Mouse (Mus musculus): ENCODE data around the gene Cntn4. TPM values are rescaled to one million over a fixed set of nuclear protein-coding genes. Genes with fewer than 3 reads are reported as not detected.

Cntn4 gene
- polyA plus RNA-seq, 1 experiment from 2014 or later: 0.13 TPM

DNA sequence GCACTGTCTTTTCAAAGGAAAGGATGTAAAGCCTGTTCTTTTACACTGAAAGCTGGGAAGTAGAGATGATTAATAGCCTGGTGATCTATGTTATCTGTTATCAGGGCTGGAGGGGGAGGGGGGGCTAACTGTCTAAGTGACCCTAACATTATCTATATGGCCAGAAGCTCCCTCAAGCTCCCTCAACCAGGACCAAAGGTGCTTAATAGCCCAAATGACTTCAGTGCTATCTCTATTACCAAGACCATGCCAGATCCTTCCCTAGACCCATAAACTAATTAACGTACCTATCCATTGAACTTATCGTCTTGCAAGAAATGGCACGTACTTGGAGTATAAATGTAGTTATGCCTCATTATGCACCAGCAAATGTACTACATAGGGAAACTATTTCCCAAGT is 588.0 kb downstream of the Cntn4 start:
- Histone ChIP-seq H3K4me1 (replicated peaks) (no peaks in the 10 kb centered on the region), H3K27me3 (no peaks in the 10 kb centered on the region), H3K36me3 (no peaks in the 10 kb centered on the region), H3K9ac (no peak overlapping the region), H3K27ac (no peak overlapping the region), H3K4me3 (replicated peaks) (no peak overlapping the region), H3K4me2 (no peak overlapping the region), H3K9me3 (replicated peaks) (no peaks in the 10 kb centered on the region)
- DNase-seq (no peak), ATAC-seq (ENCODE audit: low read depth) (no peak)
- 63% methylated on average over 3 of the region's 3 CpGs for WGBS (ENCODE audit: insufficient replicate concordance)

DNA sequence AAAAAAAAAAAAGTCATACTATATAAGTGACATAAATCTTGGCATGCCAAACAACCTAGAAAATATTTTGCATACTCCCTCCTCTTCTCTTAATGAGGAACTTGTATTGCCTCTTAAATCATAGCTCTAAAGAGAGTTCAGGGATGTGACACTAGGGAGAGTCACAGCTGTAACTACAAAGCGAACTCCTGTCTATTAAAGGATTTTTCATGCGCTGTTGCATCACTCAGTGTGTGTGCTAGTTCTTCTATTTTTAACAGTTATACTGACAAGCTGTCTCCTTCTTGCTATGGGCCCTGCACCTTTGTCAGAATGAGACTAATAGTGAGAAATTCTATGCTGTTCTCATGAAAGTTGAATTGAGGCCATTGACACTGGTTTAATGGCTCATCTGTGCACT is 588.8 kb downstream of the Cntn4 start:
- H3K4me1 ChIP-seq (replicated peaks): no peaks in the 10 kb centered on the region
- H3K27ac ChIP-seq: no peak overlapping the region
- no peaks in the 10 kb centered on the region for H3K36me3 ChIP-seq
- 71% methylated on average over 2 of the region's 2 CpGs for WGBS (ENCODE audit: insufficient replicate concordance)
- H3K27me3 ChIP-seq: no peaks in the 10 kb centered on the region
- no peak for ATAC-seq (ENCODE audit: low read depth)
- H3K4me2 ChIP-seq: no peak overlapping the region
- no peaks in the 10 kb centered on the region for H3K9me3 ChIP-seq (replicated peaks)
- H3K9ac ChIP-seq: no peak overlapping the region
- H3K4me3 ChIP-seq (replicated peaks): no peak overlapping the region
- no peak for DNase-seq

DNA sequence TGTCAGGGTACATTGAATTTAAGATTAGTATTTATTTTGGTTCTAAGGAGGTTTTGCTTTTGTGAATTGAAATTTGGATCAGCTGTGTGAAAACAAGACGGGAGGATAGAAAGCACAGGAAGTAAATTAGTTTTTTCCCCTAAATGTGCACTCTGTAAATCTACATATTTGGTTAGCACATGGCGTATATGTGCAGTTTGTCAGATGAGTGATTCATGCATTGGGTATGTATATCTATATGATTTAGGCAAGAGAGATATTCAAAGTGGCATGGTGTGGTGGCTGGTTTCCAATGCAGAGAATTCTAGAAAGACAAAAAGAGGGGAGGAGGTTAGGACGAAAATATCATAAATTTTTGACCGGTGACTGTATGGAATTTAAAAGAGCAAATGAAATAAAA is 591.3 kb downstream of the Cntn4 start:
- Histone ChIP-seq H3K36me3 (no peaks in the 10 kb centered on the region), H3K4me1 (replicated peaks) (no peaks in the 10 kb centered on the region), H3K27ac (no peak overlapping the region), H3K4me3 (replicated peaks) (no peak overlapping the region), H3K27me3 (no peaks in the 10 kb centered on the region), H3K9me3 (replicated peaks) (no peaks in the 10 kb centered on the region), H3K9ac (no peak overlapping the region), H3K4me2 (no peak overlapping the region)
- WGBS (ENCODE audit: insufficient replicate concordance): 55% methylated on average over 4 of the region's 4 CpGs
- DNase-seq (no peak), ATAC-seq (ENCODE audit: low read depth) (no peak)

DNA sequence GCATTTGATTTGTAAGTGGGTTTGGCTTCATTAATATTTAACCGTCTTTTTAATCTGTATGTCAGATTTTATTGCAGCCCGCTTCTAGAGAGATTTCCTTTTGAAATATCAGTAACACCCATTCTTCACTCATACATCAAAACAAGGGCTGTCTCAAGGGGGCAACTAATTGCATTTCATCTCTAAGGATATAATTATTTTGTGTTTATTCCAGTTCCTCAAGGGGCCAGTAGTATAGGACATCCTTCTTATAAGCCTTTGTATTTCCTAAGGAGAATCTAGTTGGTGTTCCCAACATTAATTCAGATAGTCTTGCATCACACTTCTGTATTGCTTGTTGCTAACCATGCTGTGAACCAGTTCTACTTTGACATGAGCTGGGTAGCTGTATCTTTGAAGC is 599.7 kb downstream of the Cntn4 start:
- Histone ChIP-seq H3K9me3 (replicated peaks) (no peaks in the 10 kb centered on the region), H3K36me3 (no peaks in the 10 kb centered on the region), H3K9ac (no peak overlapping the region), H3K27me3 (no peaks in the 10 kb centered on the region), H3K27ac (no peak overlapping the region), H3K4me2 (no peak overlapping the region), H3K4me3 (replicated peaks) (no peak overlapping the region), H3K4me1 (replicated peaks) (no peaks in the 10 kb centered on the region)
- 62% methylated on average over 2 of the region's 2 CpGs for WGBS (ENCODE audit: insufficient replicate concordance)
- ATAC-seq (ENCODE audit: low read depth) (no peak), DNase-seq (no peak)

DNA sequence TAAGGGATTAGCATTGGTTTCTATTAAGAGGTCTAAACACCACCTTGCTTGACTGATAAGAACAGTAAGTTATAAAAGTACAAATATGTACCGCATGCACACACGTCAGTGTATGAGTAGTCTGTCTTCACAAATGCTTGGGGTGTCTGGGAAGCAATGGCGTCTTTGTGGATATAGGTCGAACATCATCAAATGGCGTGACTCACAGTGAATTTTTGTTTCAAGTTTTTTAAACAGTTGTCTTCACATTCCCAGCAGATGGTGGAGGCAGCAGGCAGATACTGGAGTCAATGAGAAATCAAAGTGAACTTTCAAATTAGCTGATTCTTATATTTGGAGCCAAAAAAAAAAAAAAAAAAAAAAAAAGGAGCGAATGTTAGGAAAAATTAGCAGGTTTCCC is 604.2 kb downstream of the Cntn4 start:
- H3K9me3 ChIP-seq (replicated peaks): no peaks in the 10 kb centered on the region
- no peak overlapping the region for H3K4me2 ChIP-seq
- no peak for ATAC-seq (ENCODE audit: low read depth)
- no peak overlapping the region for H3K4me3 ChIP-seq (replicated peaks)
- WGBS (ENCODE audit: insufficient replicate concordance): 74% methylated on average over 6 of the region's 6 CpGs
- no peak overlapping the region for H3K9ac ChIP-seq
- no peaks in the 10 kb centered on the region for H3K36me3 ChIP-seq
- no peaks in the 10 kb centered on the region for H3K4me1 ChIP-seq (replicated peaks)
- DNase-seq: no peak
- no peaks in the 10 kb centered on the region for H3K27me3 ChIP-seq
- H3K27ac ChIP-seq: no peak overlapping the region

DNA sequence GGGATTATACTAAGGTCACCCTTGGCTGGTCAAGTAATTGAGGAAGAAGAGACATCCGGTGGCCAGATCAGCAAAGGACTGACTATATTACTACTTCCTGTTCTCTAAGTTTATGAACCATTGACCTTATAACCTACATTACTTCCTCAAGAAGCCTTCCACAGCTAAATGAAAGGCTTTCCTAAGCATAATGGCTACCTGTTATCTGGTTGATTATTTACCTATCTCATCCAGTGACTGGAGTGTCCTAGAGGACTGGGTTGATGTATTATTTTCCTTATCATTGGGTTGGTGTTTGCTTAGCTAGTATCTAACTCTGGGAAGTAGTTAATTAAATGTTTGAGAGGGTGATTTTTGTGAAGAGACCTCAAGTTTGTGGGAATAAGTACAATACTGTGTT is 606.4 kb downstream of the Cntn4 start:
- no peaks in the 10 kb centered on the region for H3K27me3 ChIP-seq
- DNase-seq: no peak
- 40% methylated on average over 1 of the region's 1 CpGs for WGBS (ENCODE audit: insufficient replicate concordance)
- H3K9me3 ChIP-seq (replicated peaks): no peaks in the 10 kb centered on the region
- H3K27ac ChIP-seq: no peak overlapping the region
- H3K4me1 ChIP-seq (replicated peaks): no peaks in the 10 kb centered on the region
- H3K36me3 ChIP-seq: no peaks in the 10 kb centered on the region
- no peak for ATAC-seq (ENCODE audit: low read depth)
- no peak overlapping the region for H3K4me2 ChIP-seq
- H3K9ac ChIP-seq: no peak overlapping the region
- no peak overlapping the region for H3K4me3 ChIP-seq (replicated peaks)

DNA sequence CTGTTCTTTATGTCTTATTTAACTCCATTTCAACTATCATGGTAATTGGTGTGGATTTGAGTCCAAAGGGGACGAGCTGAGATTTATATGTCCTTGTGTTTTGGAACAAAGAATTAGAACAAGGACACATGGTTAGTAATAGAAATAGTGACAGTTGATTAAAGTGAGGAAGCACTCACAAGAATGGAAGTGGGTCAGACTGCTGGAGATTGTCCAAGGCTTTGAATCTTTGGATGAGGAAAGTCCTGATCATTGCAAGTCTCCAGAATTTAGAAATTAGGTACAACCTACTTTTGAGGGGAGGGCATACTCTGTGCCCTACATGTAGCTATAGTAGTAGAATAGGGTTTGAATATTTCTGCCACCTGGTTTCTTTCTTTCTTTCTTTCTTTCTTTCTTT is 622.0 kb downstream of the Cntn4 start:
- H3K4me2 ChIP-seq: no peak overlapping the region
- no peak overlapping the region for H3K4me3 ChIP-seq (replicated peaks)
- H3K36me3 ChIP-seq: no peaks in the 10 kb centered on the region
- H3K4me1 ChIP-seq (replicated peaks): no peaks in the 10 kb centered on the region
- ATAC-seq (ENCODE audit: low read depth) (no peak), DNase-seq (no peak)
- H3K9me3 ChIP-seq (replicated peaks): no peaks in the 10 kb centered on the region
- no peak overlapping the region for H3K27ac ChIP-seq
- no peak overlapping the region for H3K9ac ChIP-seq
- 51% methylated on average over 1 of the region's 1 CpGs for WGBS (ENCODE audit: insufficient replicate concordance)
- no peaks in the 10 kb centered on the region for H3K27me3 ChIP-seq

DNA sequence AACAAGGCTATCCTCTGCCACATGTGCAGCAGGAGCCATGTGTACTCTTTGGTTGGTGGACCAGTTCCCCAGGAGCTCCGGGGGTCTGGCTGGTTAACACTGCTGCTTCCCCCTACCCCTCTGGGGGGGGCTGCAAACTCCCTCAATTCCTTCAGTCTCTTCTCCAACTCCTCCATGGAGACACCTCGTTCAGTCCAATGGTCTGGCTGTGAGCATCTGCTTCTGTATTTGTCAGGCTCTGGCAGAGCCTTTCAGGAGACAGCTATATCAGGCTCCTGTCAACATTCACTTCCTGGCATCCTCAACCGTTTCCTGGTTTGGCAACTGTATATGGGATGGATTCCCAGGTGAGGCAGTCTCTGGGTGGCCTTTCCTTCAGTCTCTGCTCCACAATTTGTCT is 622.7 kb downstream of the Cntn4 start:
- H3K4me3 ChIP-seq (replicated peaks): no peak overlapping the region
- H3K27me3 ChIP-seq: no peaks in the 10 kb centered on the region
- no peak overlapping the region for H3K4me2 ChIP-seq
- no peaks in the 10 kb centered on the region for H3K4me1 ChIP-seq (replicated peaks)
- no peaks in the 10 kb centered on the region for H3K9me3 ChIP-seq (replicated peaks)
- H3K27ac ChIP-seq: no peak overlapping the region
- H3K9ac ChIP-seq: no peak overlapping the region
- no peaks in the 10 kb centered on the region for H3K36me3 ChIP-seq
- 39% methylated on average over 3 of the region's 3 CpGs for WGBS (ENCODE audit: insufficient replicate concordance)
- DNase-seq (no peak), ATAC-seq (ENCODE audit: low read depth) (no peak)

DNA sequence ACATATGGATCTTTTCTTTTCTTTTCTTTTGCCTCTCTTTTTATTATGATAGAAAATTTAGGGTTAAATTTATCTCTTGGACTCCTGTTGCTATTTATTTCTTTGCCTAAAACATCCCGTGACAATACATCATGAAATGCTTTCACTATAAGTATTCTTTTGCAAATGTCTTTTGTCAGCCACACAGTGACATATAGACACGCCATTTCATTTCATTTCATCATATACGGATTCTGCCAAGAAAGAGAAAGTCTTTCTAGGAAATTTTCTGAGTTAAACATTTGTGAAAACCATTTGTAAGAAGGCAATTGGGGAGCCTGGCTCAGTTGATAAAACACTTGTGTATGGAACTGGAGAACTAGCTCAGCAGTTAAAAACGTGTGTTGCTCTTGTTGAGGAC is 625.0 kb downstream of the Cntn4 start:
- Histone ChIP-seq H3K9me3 (replicated peaks) (no peaks in the 10 kb centered on the region), H3K27me3 (no peaks in the 10 kb centered on the region), H3K9ac (no peak overlapping the region), H3K36me3 (no peaks in the 10 kb centered on the region), H3K4me3 (replicated peaks) (no peak overlapping the region), H3K4me1 (replicated peaks) (no peaks in the 10 kb centered on the region), H3K27ac (no peak overlapping the region), H3K4me2 (no peak overlapping the region)
- WGBS (ENCODE audit: insufficient replicate concordance): 46% methylated on average over 4 of the region's 4 CpGs
- ATAC-seq (ENCODE audit: low read depth): no peak
- no peak for DNase-seq

DNA sequence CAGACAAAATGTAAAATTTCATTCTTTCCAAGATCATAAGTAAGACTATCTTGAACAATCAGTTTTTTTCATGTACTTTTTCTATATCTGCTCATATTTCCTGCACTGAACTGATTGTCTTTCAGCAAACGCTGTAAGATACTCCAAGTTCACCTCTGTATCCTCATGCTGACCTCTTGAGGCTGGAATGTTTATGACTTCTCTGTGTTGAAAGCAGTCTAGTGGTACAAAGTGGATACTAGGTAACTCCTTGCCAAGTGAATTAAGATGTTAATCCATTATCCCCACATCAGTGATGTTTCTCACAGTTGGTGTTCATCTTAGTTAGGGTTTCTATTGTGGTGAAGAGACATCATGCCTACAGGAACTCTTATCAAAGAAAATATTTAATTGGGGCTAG is 651.5 kb downstream of the Cntn4 start:
- H3K4me1 ChIP-seq (replicated peaks): no peaks in the 10 kb centered on the region
- no peak overlapping the region for H3K4me3 ChIP-seq (replicated peaks)
- H3K27me3 ChIP-seq: no peaks in the 10 kb centered on the region
- no peak overlapping the region for H3K9ac ChIP-seq
- DNase-seq: no peak
- no peaks in the 10 kb centered on the region for H3K9me3 ChIP-seq (replicated peaks)
- no peak for ATAC-seq (ENCODE audit: low read depth)
- no peak overlapping the region for H3K27ac ChIP-seq
- no peak overlapping the region for H3K4me2 ChIP-seq
- 46% methylated on average over 1 of the region's 1 CpGs for WGBS (ENCODE audit: insufficient replicate concordance)
- H3K36me3 ChIP-seq: no peaks in the 10 kb centered on the region

DNA sequence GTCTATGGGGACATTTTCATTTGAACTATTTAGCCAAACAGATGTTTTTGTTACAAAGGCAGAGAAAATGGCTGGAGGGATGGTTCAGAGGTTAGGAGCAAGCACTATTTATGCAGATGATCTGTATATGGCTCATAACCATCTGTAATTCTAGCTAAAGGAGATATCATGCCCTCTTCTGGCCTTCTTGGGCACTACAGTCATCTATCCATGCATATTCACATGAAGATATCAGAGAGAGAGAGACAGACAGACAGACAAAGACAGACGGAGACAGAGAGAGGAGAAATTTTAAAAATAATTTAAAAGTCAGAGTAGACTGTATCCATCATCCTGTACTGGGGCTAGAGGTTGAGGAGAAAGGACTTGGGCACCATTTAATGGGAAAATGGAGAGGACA is 652.2 kb downstream of the Cntn4 start:
- Histone ChIP-seq H3K4me2 (no peak overlapping the region), H3K27ac (no peak overlapping the region), H3K4me1 (replicated peaks) (no peaks in the 10 kb centered on the region), H3K9ac (no peak overlapping the region), H3K9me3 (replicated peaks) (no peaks in the 10 kb centered on the region), H3K36me3 (no peaks in the 10 kb centered on the region), H3K27me3 (no peaks in the 10 kb centered on the region), H3K4me3 (replicated peaks) (no peak overlapping the region)
- DNase-seq (no peak), ATAC-seq (ENCODE audit: low read depth) (no peak)
- 56% methylated on average over 1 of the region's 1 CpGs for WGBS (ENCODE audit: insufficient replicate concordance)

DNA sequence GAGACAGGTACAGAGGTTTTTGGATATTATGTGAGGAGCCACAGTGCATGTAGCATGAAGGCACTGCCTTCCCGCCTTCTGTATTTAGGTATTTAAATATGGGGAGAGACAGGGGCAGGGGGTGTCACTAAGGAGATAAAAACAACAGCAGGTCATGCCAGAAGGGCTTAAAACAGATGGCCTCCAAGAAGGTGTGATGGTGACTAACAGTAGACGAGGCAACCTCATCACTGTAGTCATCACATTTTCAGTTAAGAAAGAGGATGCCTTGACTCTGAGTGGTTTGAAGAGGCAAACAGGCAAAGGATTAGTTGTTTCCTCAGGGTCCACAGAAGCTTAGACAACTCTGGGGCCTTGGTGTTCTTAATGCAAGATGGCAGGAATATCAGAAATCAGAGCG is 655.0 kb downstream of the Cntn4 start:
- no peak overlapping the region for H3K27ac ChIP-seq
- H3K27me3 ChIP-seq: no peaks in the 10 kb centered on the region
- no peak overlapping the region for H3K9ac ChIP-seq
- no peak overlapping the region for H3K4me3 ChIP-seq (replicated peaks)
- no peaks in the 10 kb centered on the region for H3K36me3 ChIP-seq
- H3K4me1 ChIP-seq (replicated peaks): no peaks in the 10 kb centered on the region
- 61% methylated on average over 3 of the region's 3 CpGs for WGBS (ENCODE audit: insufficient replicate concordance)
- H3K9me3 ChIP-seq (replicated peaks): no peaks in the 10 kb centered on the region
- ATAC-seq (ENCODE audit: low read depth) (no peak), DNase-seq (no peak)
- H3K4me2 ChIP-seq: no peak overlapping the region

DNA sequence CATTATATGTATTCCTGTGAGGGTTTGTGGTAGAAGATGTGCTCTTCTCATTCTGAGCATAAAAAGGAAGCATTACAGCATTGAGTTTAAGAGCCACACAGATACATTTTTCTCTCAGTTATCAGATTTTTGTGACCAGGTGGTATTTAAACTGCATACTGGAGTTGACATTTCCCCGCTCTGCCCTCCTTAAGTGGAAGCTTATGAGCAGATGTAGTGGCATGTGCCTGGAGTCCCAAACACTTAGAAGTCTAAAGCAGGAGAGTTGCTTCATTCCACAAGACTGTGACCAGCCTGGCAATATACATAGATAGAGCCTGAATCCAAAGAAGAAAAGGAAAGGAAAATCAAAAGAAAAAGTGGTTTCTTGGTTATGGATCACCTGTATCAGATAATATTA is 655.5 kb downstream of the Cntn4 start:
- no peak overlapping the region for H3K9ac ChIP-seq
- no peak for DNase-seq
- H3K4me3 ChIP-seq (replicated peaks): no peak overlapping the region
- WGBS (ENCODE audit: insufficient replicate concordance): 76% methylated on average over 1 of the region's 1 CpGs
- H3K4me1 ChIP-seq (replicated peaks): no peaks in the 10 kb centered on the region
- no peaks in the 10 kb centered on the region for H3K27me3 ChIP-seq
- no peak for ATAC-seq (ENCODE audit: low read depth)
- no peaks in the 10 kb centered on the region for H3K9me3 ChIP-seq (replicated peaks)
- no peaks in the 10 kb centered on the region for H3K36me3 ChIP-seq
- H3K27ac ChIP-seq: no peak overlapping the region
- no peak overlapping the region for H3K4me2 ChIP-seq

All from liver, embryonic 13.5 days (tissue).